27 mouse cellular contexts compared by ENCODE assay signal in genomic region chr13:55892250-55892649, GRCm38 (mm10). TPM values are rescaled to one million over a fixed set of nuclear protein-coding genes. Genes with fewer than 3 reads are reported as not detected.
"Had no signal": no experiment of that assay in that cellular context is flagged by ENCODE, and none has a peak within 500 bp of the region (broad histone marks: within the 10 kb centered on the region; RNA-seq: fewer than 3 reads in every experiment).

No protein-coding gene starts in this region.

- H3K9ac ChIP-seq: liver, embryonic 12.5 days; liver, embryonic 15.5 days; midbrain, embryonic 12.5 days; midbrain, embryonic 15.5 days; neural tube, embryonic 13.5 days; stomach, embryonic 15.5 days had no signal

- H3K27me3 ChIP-seq: liver, embryonic 12.5 days; liver, embryonic 15.5 days; neural tube, embryonic 13.5 days; stomach, embryonic 15.5 days had no signal

- H3K4me1 ChIP-seq: liver, embryonic 12.5 days; liver, embryonic 15.5 days had no signal

- H3K4me3 ChIP-seq: liver, embryonic 12.5 days; liver, embryonic 15.5 days; midbrain, embryonic 12.5 days; midbrain, embryonic 15.5 days; myocyte; neural tube, embryonic 13.5 days; stomach, embryonic 15.5 days had no signal

- H3K4me2 ChIP-seq: liver, embryonic 12.5 days; liver, embryonic 15.5 days; midbrain, embryonic 12.5 days; midbrain, embryonic 15.5 days; neural tube, embryonic 13.5 days; stomach, embryonic 15.5 days had no signal

- H3K36me3 ChIP-seq: liver, embryonic 12.5 days; liver, embryonic 15.5 days; midbrain, embryonic 12.5 days; midbrain, embryonic 15.5 days; neural tube, embryonic 13.5 days; stomach, embryonic 15.5 days had no signal

- DNase-seq: kidney, adult 18-20 months; kidney, adult 9 months; kidney, postnatal 14 days; kidney, postnatal 4 days; lung, adult 2 months; retina, postnatal 1 day; right cerebral cortex, postnatal 25 days; spleen, adult 18-20 months; thymus, adult 2 months; thymus, postnatal 14 days; thymus, postnatal 4 days had no signal

- H3K9me3 ChIP-seq: liver, embryonic 12.5 days; liver, embryonic 15.5 days; midbrain, embryonic 12.5 days; midbrain, embryonic 15.5 days; stomach, embryonic 15.5 days had no signal

- ATAC-seq: intestine, embryonic 16.5 days; liver, embryonic 12.5 days had no signal

- H3K27ac ChIP-seq: liver, embryonic 12.5 days; liver, embryonic 15.5 days; macrophage; neural tube, embryonic 13.5 days; stomach, embryonic 15.5 days had no signal

RNA-seq across cellular contexts. Expression of gene Pitx1, which starts 56.3 kb away (rescaled TPM):
- total RNA-seq: layer of hippocampus, adult 18-20 months; layer of hippocampus, postnatal 25 days; left cerebral cortex, adult 18-20 months; left cerebral cortex, postnatal 36 days; megakaryocyte-erythroid progenitor cell, adult 5-6 weeks; monocyte, adult 5-6 weeks; neutrophil, adult 5-6 weeks had no signal
- polyA plus RNA-seq: macrophage; myocyte; neural tube, embryonic 13.5 days had no signal
